Mouse (Mus musculus) adrenal gland, postnatal 10 days (tissue): ENCODE measurements around the gene 2210407C18Rik. TPM values are rescaled to one million over a fixed set of nuclear protein-coding genes. Genes with fewer than 3 reads are reported as not detected.

ENCODE experiments used
- DNase-seq: peaks from one replicate; pipeline ENCODE4 v3.0.0; 2021; ENCODE audit warnings: mixed read lengths
- total RNA-seq, 2 experiments: library from RNA; stranded (reverse); gene quantifications; 2 replicates each; pipeline ENCODE4 v1.2.3; 2021

Gene 2210407C18Rik
- total RNA-seq, 2 experiments from 2014 or later, result not detected

DNA sequence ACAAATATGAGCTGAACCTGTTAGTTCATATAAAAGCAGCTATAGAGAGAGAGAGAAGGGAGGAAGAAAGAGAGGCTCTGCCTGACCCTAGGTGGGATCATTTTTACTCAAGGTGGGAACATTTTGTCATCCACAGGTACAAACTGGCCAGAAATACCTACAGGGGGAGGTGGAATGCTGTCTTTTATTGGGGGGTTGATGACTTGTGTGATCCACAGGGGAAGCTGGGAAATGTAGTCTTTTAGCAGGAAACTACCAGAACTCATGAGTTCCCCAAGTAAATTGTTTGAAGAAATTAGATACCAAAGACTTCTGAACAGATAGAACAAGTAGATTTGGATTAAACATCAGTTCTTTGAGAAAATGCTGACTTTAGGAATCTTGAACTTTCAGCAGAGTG, 13.8 kb downstream of the 2210407C18Rik start:
- no peak for DNase-seq

DNA sequence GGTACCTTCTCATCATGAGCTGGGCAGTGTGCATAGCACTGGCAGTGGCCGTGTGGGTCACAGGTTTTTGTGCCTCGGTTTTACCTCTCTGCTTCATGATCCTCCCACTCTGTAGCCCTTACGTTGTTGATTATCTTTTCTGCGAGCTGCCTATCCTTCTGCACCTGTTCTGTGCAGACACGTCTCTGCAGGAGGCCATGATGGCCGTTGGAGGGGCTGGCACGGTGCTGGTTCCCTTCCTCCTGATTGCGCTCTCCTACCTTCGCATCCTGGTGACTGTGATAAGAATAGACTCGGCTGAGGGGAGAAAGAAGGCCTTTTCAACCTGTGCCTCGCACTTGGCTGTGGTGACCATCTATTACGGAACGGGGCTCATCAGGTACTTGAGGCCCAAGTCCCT, 18.0 kb downstream of the 2210407C18Rik start:
- no peak for DNase-seq

DNA sequence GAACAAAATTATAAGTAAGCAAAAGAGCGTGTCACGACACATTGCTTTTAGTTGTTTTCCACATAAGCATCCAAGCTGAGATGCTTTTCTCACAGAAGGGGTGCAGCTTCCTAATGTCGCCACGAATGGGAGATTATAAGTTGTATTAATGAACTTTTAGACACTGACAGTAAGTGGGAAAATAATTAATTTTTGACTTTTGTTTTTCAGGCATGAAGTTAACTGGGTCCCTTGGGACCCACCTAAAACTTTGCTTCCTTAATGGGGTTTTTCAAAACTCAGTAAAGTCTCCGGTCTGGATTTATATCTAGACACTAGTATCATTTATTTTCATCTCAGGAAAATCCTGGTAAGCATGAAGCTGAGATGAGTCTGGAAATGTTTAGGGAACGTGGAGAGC, 21.1 kb downstream of the 2210407C18Rik start, which contains the start of gene Olfr324:
Gene Olfr324, plus strand, starts transcription at position 301 of the 400 bp plus-strand sequence.
- no peak for DNase-seq

DNA sequence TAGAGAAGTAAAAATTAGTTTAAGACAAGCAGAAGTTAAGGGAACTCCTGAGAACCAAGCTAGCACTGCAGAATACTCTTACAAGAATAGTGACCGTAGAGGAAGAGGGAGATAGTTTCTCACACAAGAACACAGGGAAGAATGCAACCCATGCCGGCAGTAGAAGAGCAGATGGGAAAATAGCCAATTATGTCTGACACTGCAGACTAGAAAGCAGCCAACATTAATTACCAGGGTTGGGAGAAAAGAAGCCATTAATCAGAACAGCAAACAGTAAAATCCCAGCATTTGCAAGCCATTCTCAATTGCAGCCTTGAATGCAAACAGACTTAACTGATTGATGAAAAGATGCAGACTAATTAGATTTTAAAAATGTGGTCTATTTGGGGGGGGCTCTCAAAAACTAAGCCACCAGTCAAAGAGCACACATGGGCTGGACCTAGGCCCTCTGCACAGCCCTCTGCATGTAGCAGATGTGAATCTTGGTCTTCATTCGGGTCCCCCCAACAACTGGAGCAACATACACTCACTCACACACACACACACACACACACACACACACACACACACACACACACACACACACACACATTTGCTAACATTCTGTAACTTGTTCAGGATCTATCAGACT, 27.1 kb downstream of the 2210407C18Rik start:
- no peak for DNase-seq

DNA sequence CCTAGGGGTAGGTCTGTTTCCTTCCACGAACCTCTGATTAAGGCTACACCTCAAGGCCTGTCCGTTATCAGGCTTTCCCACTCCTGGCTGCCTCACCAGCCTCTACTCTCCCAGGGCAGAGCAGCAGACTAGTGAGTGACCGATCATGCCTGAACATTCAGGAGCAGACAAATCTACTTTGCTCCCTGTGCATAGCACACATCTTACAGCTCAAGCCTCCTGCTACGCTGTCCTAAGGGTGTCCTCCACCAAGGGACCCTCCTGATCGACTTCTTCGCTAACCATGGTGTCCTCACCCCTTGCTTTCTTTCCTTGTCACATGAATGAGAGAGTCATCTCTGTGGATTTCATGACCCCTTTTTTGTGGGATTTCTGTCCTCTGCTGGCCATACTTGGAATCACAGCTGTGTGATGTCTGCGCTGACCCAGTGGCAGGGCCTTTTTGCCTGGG, 28.0 kb downstream of the 2210407C18Rik start:
- peak; percentile 70 for DNase-seq

DNA sequence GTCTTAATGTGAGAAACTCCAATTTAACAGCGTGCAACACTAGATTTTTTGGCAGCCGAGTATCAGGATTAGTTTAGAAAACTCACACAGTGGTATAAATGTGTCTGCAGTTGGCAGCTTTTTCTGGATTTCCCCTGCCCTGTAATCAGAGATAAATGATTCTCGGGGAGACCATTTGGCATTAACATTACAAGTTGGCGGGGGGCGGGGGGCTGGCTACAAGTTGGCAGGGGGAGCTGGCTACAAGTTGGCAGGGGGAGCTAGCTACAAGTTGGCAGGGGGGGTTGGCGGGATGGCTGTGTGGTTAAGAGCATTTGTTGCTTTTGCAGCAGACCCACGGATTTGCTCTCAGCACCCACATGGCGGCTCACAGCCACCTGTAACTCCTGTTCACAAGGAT, 37.2 kb downstream of the 2210407C18Rik start:
- DNase-seq, result no peak

DNA sequence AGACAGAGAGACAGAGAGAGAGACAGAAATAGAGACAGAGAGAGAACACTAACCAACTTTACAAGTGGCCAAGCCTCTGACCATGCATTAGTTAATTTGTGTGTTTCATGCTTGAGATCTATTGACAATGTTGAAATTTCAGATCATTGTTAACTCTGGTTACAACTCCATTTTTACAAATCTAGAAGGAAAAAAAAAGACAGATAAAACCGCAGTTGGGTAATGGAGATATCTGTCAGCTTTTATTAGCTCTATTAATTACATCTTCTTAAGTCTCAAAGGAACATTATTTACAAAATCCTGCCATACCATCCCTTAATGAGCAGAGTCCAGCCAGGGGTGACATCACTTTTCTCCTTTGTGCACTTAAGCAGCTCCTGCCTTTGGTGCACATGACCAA, 38.4 kb downstream of the 2210407C18Rik start, which contains the start of gene Olfr325:
Gene Olfr325, plus strand, starts transcription at position 301 of the 400 bp plus-strand sequence.
- no peak for DNase-seq

DNA sequence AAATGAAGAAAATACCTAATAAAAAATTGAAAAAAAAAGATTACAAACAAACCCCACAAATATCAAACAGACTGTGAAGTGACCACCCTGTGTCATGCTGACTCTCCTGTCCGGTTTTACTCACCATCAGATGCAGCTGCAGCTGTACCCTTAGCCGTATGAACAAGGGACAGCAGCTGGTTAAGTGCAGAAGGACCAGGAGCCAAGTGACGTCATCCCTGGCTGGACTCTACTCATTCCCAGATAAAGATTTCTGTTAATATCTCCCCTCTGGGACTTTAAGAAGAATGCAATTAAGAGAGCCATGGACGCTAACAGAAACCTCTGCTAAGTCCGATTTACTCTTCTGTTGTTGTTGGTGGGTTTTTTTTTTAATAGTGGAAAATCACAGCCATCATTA, 45.5 kb downstream of the 2210407C18Rik start, which contains the start of gene Olfr224:
Gene Olfr224, minus strand, starts transcription at position 149 of the 400 bp plus-strand sequence.
- peak; percentile 4 for DNase-seq

Other genes starting within 250 kb of the 2210407C18Rik start
- not detected for gene Lypd8, start 237.0 kb downstream of the 2210407C18Rik start, total RNA-seq
- gene 1810065E05Rik, start 195.0 kb downstream of the 2210407C18Rik start, total RNA-seq, result not detected
- not detected for gene Gm12253, start 183.5 kb downstream of the 2210407C18Rik start, total RNA-seq
- not detected for gene Lypd9, start 163.2 kb downstream of the 2210407C18Rik start, total RNA-seq
- gene Olfr30, start 153.8 kb downstream of the 2210407C18Rik start, total RNA-seq, result not detected
- not detected for gene Olfr332, start 123.5 kb downstream of the 2210407C18Rik start, total RNA-seq
- gene Olfr331, start 113.5 kb downstream of the 2210407C18Rik start, total RNA-seq, result not detected
- gene Olfr330, start 81.2 kb downstream of the 2210407C18Rik start, total RNA-seq, result not detected
- not detected for gene Olfr329-ps, start 69.7 kb downstream of the 2210407C18Rik start, total RNA-seq
- gene Olfr328, start 60.4 kb downstream of the 2210407C18Rik start, total RNA-seq, result not detected
- not detected for gene Olfr224, start 45.5 kb downstream of the 2210407C18Rik start, total RNA-seq
- not detected for gene Olfr325, start 38.3 kb downstream of the 2210407C18Rik start, total RNA-seq
- gene Olfr324, start 21.0 kb downstream of the 2210407C18Rik start, total RNA-seq, result not detected
- gene Olfr323, start 14.4 kb upstream of the 2210407C18Rik start, total RNA-seq, result not detected
- under 1 TPM; 0.36 to 1.00 TPM for gene Trim58, start 24.4 kb upstream of the 2210407C18Rik start, total RNA-seq
- gene Olfr322, start 42.7 kb upstream of the 2210407C18Rik start, total RNA-seq, result not detected
- gene Olfr320, start 65.0 kb upstream of the 2210407C18Rik start, total RNA-seq, result not detected
- gene Olfr319, start 83.1 kb upstream of the 2210407C18Rik start, total RNA-seq, result not detected
- not detected for gene Olfr318, start 107.9 kb upstream of the 2210407C18Rik start, total RNA-seq
- not detected for gene Olfr317, start 123.1 kb upstream of the 2210407C18Rik start, total RNA-seq
- not detected for gene Olfr316, start 136.7 kb upstream of the 2210407C18Rik start, total RNA-seq
- gene Olfr315, start 157.1 kb upstream of the 2210407C18Rik start, total RNA-seq, result not detected
- gene Olfr314, start 166.9 kb upstream of the 2210407C18Rik start, total RNA-seq, result not detected
- gene Fam183b, start 185.9 kb upstream of the 2210407C18Rik start, total RNA-seq, result 1 to 10 TPM; 2.5 to 3.3 TPM
- not detected for gene Olfr313, start 198.9 kb upstream of the 2210407C18Rik start, total RNA-seq
- gene Olfr312, start 213.2 kb upstream of the 2210407C18Rik start, total RNA-seq, result not detected
- gene Olfr311, start 223.2 kb upstream of the 2210407C18Rik start, total RNA-seq, result not detected
- 1 to 10 TPM; 3.5 to 7.5 TPM for gene Gm12258, start 231.1 kb upstream of the 2210407C18Rik start, total RNA-seq